Mouse (Mus musculus) heart, adult 2 months (tissue): Measurements from ENCODE around the gene Gabbr2. TPM values are rescaled to one million over a fixed set of nuclear protein-coding genes. Genes with fewer than 3 reads are reported as not detected.
A peak's percentile ranks its signal among the peaks of the same experiment; 100 is the strongest.

ENCODE experiments used
- DNase-seq, 2 experiments: peaks; one replicate each; pipeline ENCODE4 v3.0.0; 2021
- H3K27ac ChIP-seq: fragments of 200-600 bp; 2 replicates; pipeline ENCODE4 v1.8.1; 2022
- H3K27me3 ChIP-seq: fragments of 200-500 bp; 2 replicates; pipeline ENCODE4 v1.6.1; 2012; ENCODE audit warnings: mild to moderate bottlenecking, low read length, inconsistent platforms, mixed read lengths; ENCODE audit not compliant: control insufficient read depth, insufficient read depth
- H3K36me3 ChIP-seq: fragments of 200-500 bp; 2 replicates; pipeline ENCODE4 v1.6.1; 2012; ENCODE audit warnings: low read length, inconsistent platforms; ENCODE audit not compliant: control insufficient read depth, insufficient read depth
- H3K4me1 ChIP-seq: fragments of 200-500 bp; 2 replicates; pipeline ENCODE4 v1.6.1; 2011; ENCODE audit warnings: low read length; ENCODE audit not compliant: control insufficient read depth, insufficient read depth
- H3K4me3 ChIP-seq: fragments of 200-600 bp; 2 replicates; pipeline ENCODE4 v1.8.1; 2022
- H3K79me2 ChIP-seq: fragments of 200-500 bp; replicated peaks from 2 replicates; pipeline ENCODE4 v1.6.1; 2012; ENCODE audit warnings: mild to moderate bottlenecking, inconsistent platforms, low read length, moderate library complexity, mixed read lengths; ENCODE audit not compliant: control insufficient read depth, insufficient read depth
- H3K9ac ChIP-seq: fragments of 200-500 bp; 2 replicates; pipeline ENCODE4 v1.6.1; 2012; ENCODE audit warnings: low read depth, mild to moderate bottlenecking, control low read depth, inconsistent platforms, low read length, mixed read lengths
- CTCF ChIP-seq: fragments of 200-600 bp; IDR thresholded peaks from 2 replicates; pipeline ENCODE4 v1.8.1; 2022; ENCODE audit warnings: antibody characterized with exemption, mild to moderate bottlenecking, moderate library complexity
- EP300 ChIP-seq: fragments of 200-500 bp; IDR thresholded peaks from 2 replicates; pipeline ENCODE4 v1.6.1; 2011; ENCODE audit warnings: low read depth, low read length, control low read depth; ENCODE audit not compliant: insufficient read depth
- POLR2A ChIP-seq: fragments of 200-500 bp; IDR thresholded peaks from 2 replicates; pipeline ENCODE4 v1.6.1; 2011; ENCODE audit warnings: mild to moderate bottlenecking, low read depth, low read length, control low read depth; ENCODE audit not compliant: insufficient read depth
- WGBS: fragments of 180-500 bp; shearing (Covaris S2); methylation state at CpG from one replicate; pipeline ENCODE4 v1.1.7; 2018; 5-methylcytosine and 5-hydroxymethylcytosine counted together
- intact Hi-C: fragments of 180-260 bp; cut with DNase I; formaldehyde crosslinking; loops from one replicate; pipeline ENCODE4 v1.15.1; 2025
- polyA plus RNA-seq: library from polyadenylated mRNA; depleted of rRNA; stranded (reverse); fragments of >200 nt; gene quantifications from 2 replicates; pipeline ENCODE4 v1.2.3, GENCODE M21; 2012
- total RNA-seq, 2 experiments: library from RNA; stranded (reverse); gene quantifications; 2 replicates each; pipeline ENCODE4 v1.2.3; 2021

The Gabbr2 gene
- total and polyA plus RNA-seq, 3 experiments: 0.09 to 0.18 TPM; not detected in 1

GRCm38 (mm10) chr4:46666420-46666819 is 325.3 kb downstream of the Gabbr2 start:
- no peak overlapping the region for H3K4me3 ChIP-seq
- no peaks in the 10 kb centered on the region; the same call in 1 of the 2 replicates for H3K27me3 ChIP-seq
- H3K4me1 ChIP-seq: no peaks in the 10 kb centered on the region
- H3K79me2 ChIP-seq: no peaks in the 10 kb centered on the region
- TF ChIP-seq EP300 (no peak), CTCF (no peak), POLR2A (no peak)
- no peak for DNase-seq
- intact Hi-C loops: no loop called here
- H3K9ac ChIP-seq: no peak overlapping the region
- H3K36me3 ChIP-seq: no peaks in the 10 kb centered on the region
- WGBS: 69% methylated on average over 5 of the region's 5 CpGs
- no peak overlapping the region for H3K27ac ChIP-seq

DNA sequence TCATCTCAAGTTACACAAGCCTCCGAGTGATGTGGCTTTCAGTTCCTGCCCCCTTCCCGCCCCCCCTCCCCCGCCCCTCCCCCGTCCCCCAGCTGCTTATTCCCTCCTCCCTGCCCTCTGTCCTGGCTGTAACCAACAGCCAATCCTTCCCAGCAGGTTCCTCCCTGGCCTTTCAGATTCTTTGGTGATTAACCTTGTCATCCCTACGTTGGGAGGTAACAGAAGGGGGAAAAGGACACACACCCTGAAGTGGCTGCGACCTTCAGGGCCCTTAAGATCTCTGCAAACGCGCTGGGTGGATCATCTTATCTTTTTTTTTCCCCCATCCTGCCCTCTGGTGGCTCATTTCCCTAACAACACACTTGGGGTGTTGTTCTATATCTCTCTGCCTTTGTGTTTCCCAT is 326.3 kb downstream of the Gabbr2 start:
- no peaks in the 10 kb centered on the region for H3K36me3 ChIP-seq
- no peak overlapping the region for H3K27ac ChIP-seq
- no peak overlapping the region for H3K9ac ChIP-seq
- TF ChIP-seq CTCF (peak; percentile 53), EP300 (no peak), POLR2A (no peak)
- no peaks in the 10 kb centered on the region for H3K79me2 ChIP-seq
- 5% methylated on average over 5 of the region's 8 CpGs for WGBS
- no peak for DNase-seq
- intact Hi-C loops: no loop called here
- no peaks in the 10 kb centered on the region; the same call in 1 of the 2 replicates for H3K27me3 ChIP-seq
- no peaks in the 10 kb centered on the region for H3K4me1 ChIP-seq
- H3K4me3 ChIP-seq: no peak overlapping the region

DNA sequence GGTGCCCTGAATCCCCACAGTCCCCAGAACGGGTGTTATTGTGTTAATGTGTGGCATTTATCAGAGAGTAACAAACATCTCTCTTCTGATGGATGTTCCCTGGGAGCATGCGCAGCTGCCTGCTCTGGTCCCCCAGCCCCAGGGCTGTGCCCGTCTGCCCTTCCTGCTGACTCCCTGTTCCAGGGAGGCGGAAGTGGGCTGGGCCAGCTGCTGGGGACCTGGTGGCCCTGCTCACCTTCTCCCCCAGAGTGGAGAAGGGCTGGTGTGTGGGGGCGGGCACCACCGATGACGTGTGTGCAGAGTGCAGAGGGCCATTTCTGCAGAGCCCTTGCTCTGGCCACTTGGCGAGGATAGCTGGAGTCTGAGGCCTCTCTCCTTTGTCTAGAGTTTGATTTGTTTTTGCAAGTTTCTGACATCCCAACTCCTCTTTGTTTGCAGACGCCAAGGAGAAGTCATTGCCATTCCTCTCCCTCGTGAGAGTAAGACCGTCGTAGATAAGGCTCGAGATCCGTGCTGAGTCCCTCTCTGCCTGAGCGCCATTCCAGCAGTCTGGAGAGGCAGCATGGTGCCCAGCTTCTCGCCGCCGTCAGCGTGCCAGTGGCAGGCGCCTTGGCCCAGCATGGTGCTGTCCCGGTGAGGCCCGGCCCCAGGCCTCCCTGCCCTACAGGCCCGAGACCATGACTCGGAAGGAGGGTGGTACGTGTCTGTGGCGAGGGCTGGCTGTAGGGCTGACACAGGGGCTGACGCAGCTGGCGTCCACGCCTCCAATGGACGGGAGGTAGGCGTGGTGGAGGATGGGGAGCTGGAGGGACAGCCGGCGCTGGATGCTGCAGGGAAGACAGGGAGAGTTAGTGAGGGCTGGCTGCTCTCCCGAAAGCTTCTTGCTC is 327.3 kb downstream of the Gabbr2 start:
- H3K27ac ChIP-seq: no peak overlapping the region
- TF ChIP-seq EP300 (no peak), POLR2A (no peak), CTCF (no peak)
- H3K27me3 ChIP-seq: no peaks in the 10 kb centered on the region; the same call in 1 of the 2 replicates

DNA sequence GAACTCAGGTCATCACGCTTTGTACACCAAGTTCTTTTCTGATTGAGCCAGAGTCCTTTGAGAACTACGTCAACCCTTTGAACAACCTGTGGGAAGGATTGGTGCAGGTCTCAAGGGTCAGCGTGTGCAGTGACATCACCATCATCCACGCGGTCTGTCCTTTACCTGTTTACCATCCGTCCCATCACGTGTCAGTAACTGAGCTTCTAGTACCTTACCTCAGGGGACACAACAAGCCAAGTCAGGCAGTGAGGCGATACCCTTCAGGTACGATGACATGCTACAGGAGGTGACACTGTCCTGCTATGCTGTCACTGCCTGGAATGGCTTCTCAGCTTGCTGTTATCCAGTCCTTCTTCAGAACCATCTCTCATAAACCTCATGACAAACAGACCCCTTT is 330.2 kb downstream of the Gabbr2 start:
- Histone ChIP-seq H3K36me3 (no peaks in the 10 kb centered on the region), H3K79me2 (no peaks in the 10 kb centered on the region), H3K4me1 (no peaks in the 10 kb centered on the region), H3K9ac (no peak overlapping the region), H3K27me3 (no peaks in the 10 kb centered on the region; the same call in 1 of the 2 replicates), H3K4me3 (no peak overlapping the region), H3K27ac (no peak overlapping the region)
- no peak for DNase-seq
- intact Hi-C loops: no loop called here
- no peak for TF ChIP-seq EP300
- 70% methylated on average over 9 of the region's 9 CpGs for WGBS

More for the DNA sequence above, 327.3 kb downstream of the Gabbr2 start:
- 14% methylated on average over 34 of the region's 34 CpGs for WGBS
- Histone ChIP-seq H3K4me1 (no peaks in the 10 kb centered on the region), H3K36me3 (no peaks in the 10 kb centered on the region), H3K9ac (peak overlapping the region; percentile 46), H3K79me2 (no peaks in the 10 kb centered on the region), H3K4me3 (peak overlapping the region; percentile 39)
- peak; percentile 57 to 58 for DNase-seq
- intact Hi-C loops: no loop called here

GRCm38 (mm10) chr4:46658946-46659345 is 332.7 kb downstream of the Gabbr2 start:
- Histone ChIP-seq H3K9ac (no peak overlapping the region), H3K79me2 (no peaks in the 10 kb centered on the region), H3K27ac (no peak overlapping the region), H3K4me3 (no peak overlapping the region), H3K4me1 (no peaks in the 10 kb centered on the region), H3K36me3 (no peaks in the 10 kb centered on the region), H3K27me3 (no peaks in the 10 kb centered on the region; the same call in 1 of the 2 replicates)
- 74% methylated on average over 5 of the region's 5 CpGs for WGBS
- intact Hi-C loops: loop anchor here (10.0 kb wide), 2 partner anchors 124 to 284 kb away; partner anchors contain the start of gene Trim14
- no peak for TF ChIP-seq CTCF
- no peak for TF ChIP-seq POLR2A
- TF ChIP-seq EP300: no peak
- no peak for DNase-seq

- no peaks in the 10 kb centered on the region for H3K79me2 ChIP-seq
- DNase-seq: peak; percentile 47 to 80
- no peak for TF ChIP-seq POLR2A
- TF ChIP-seq EP300: no peak
- no peak; the same call in 1 of the 2 replicates for TF ChIP-seq CTCF
- intact Hi-C loops: loop anchor here (1.0 to 10.0 kb wide), 3 partner anchors 46 to 282 kb away; partner anchors contain the start of gene Trim14
- no peaks in the 10 kb centered on the region for H3K4me1 ChIP-seq
- WGBS: 5% methylated on average over 5 of the region's 5 CpGs
- no peaks in the 10 kb centered on the region for H3K36me3 ChIP-seq
- no peak overlapping the region for H3K9ac ChIP-seq
- no peaks in the 10 kb centered on the region for H3K27me3 ChIP-seq
- no peak overlapping the region for H3K27ac ChIP-seq
- no peak overlapping the region for H3K4me3 ChIP-seq
Observed at GRCm38 (mm10) chr4:46657116-46657515, 334.6 kb downstream of the Gabbr2 start.
